Mouse (Mus musculus): ENCODE results near the gene Zfp553.

DNA sequence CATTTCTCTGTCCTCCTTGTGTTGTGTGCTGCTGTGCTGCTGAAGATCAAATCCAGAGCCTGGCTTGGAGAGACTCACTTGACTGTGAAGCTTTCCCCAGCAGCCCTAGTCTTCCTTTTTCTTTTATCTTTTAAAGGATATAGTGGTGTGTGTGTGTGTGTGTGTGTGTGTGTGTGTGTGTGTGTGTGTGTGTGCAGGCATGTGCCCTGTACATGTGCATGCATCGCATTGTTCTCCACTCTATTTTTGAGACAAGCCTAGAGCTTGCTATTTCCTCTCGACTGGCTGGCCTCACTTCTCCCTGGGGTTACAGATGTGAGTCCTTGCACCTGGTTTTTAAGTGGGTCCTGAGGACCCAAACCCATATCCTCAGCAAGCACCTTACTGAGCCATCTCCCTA, 49.3 kb downstream of the Zfp553 start:
- TF ChIP-seq CTCF (IDR thresholded peaks at IDR 0.05; ENCODE audit: insufficient read depth, low read depth, low read length) (no peak), POLR2A (IDR thresholded peaks at IDR 0.05; ENCODE audit: insufficient read depth, low read depth, low read length) (no peak)

Data from olfactory bulb, adult 2 months (tissue).